Mouse (Mus musculus) layer of hippocampus, postnatal 14 days (tissue): ENCODE measurements at regions not wholly inside any gene's neighbourhood (a gene's known extent, or its start where the extent isn't known, plus 50 kb on each side); places are given as distances from the start of the nearest gene placed in this dataset.

Source experiments
- DNase-seq, 2 experiments: peaks; one replicate each; pipeline ENCODE4 v3.0.0; 2021 to 2022; ENCODE audit warnings: low spot score in 2 of 2, mixed read lengths in 1 of 2

DNA sequence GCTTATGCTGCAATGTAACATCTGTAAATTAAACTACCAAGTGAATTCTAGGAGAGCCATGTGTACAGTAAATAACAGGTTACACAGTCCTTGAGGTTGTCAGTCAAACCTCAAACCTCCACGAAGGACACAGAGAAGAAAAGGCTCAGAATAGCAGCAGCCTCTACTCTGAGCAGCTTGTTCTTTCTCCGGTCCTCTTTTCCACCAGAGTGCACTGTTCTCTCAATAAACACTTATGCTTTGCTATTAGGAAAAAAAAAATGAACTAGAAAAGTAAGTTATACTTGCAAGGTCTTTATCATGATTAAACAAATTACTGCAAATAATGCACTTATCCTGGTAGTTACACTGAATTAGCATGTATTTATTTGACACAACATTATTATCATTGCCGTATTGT, 89.6 kb downstream of the Amy2a5 start:
- DNase-seq: peak in 1 of 2 experiments; percentile 8

DNA sequence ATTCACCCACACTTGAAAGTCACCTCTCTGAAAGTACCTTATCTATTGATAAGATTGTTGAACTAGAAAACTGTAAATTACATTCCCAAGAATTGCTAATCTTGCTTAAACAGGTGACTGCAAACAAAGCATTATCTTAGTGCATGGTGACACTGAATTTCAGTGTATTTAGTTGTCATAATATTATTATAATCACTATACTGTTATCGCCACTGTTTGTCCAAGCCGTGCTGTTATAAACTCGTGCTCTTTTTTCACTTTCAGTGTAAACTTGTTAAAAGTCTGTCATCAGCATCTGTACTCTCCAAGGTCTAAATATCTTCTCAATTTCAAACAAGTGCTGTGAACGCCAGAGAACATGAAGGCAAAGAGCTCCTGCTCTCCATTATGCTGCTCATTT, 96.3 kb downstream of the Amy2a5 start:
- no peak for DNase-seq
